Mouse (Mus musculus) gastrocnemius, postnatal 4 days (tissue): Measurements from ENCODE around the gene Zc3h18. TPM values are rescaled to one million over a fixed set of nuclear protein-coding genes. Genes with fewer than 3 reads are reported as not detected.

Experiments
- DNase-seq, 2 experiments: peaks; one replicate each; pipeline ENCODE4 v3.0.0; 2021 to 2022; ENCODE audit warnings: low spot score in 2 of 2, mixed read lengths in 2 of 2
- total RNA-seq, 2 experiments: library from RNA; stranded (reverse); gene quantifications; 2 replicates each; pipeline ENCODE4 v1.2.3; 2021

Gene Zc3h18
- total RNA-seq, 2 experiments from 2014 or later = 37.2 to 42.8 TPM

DNA sequence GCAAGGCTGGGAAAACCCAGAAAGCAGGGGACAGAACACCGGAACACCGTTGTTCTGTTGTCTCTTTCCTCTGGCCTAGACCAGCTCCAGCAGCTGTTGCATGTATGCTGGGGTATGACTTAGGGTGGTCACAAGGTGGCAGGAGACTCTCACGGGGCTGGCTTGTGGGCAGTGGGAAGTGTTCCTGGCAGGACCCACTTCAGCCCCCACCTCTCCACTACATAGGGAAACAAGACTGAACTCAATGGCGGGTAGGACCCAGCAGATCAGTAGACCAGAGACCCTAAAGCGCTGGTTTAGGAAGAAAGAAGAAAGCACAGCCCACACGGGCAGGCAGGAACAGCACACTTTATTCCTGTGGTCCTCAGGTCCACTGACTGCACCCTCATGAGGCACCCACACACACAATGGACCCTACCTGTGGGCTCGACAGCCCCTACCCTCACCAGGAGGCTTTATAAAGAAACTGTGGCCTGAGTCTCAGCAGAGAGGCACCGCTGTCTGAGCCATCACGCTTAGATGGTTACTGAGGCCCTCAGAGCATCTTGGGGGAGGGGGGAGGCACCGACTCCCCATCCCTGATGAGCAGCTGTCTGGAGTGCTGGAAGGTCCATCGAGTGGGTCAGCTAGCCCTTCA is 57.0 kb downstream of the Zc3h18 start:
- DNase-seq = no peak

DNA sequence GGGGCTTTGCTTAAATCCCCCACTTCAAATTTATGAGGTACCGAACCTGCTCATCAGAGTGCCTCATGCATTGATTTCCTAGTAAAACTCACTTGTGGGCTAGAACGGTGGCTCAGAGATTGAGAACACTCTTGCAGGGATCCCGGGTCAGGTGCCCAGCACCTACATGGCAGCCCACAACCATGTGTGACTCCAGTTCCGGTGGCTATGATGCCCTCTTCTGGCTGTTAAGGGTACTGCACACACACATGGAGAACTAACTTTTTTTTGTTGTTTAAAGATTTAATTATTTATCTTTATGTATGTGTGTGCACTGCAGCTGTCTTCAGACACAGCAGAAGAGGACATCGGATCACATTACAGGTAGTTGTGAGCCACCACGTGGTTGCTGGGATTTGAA is 59.0 kb downstream of the Zc3h18 start:
- DNase-seq = no peak

DNA sequence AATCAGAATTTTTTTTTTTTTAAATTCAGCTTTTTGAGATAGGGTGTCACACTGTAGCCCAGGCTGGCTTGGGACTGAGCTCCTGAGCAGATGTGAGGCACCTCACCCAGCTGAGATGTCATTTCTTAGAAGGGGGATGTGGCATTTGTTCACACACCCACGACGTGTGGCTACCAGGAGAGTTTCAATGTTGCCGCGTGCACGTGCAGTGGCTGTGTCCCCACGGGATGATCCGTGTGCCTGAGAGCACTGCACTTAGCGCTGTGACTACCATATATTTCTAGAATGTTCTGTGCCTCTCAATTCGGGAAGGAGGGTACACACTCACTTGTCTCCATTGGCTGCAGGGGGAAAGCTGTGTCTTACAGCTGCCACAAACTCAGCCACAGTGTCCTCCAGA is 59.7 kb downstream of the Zc3h18 start:
- no peak for DNase-seq

DNA sequence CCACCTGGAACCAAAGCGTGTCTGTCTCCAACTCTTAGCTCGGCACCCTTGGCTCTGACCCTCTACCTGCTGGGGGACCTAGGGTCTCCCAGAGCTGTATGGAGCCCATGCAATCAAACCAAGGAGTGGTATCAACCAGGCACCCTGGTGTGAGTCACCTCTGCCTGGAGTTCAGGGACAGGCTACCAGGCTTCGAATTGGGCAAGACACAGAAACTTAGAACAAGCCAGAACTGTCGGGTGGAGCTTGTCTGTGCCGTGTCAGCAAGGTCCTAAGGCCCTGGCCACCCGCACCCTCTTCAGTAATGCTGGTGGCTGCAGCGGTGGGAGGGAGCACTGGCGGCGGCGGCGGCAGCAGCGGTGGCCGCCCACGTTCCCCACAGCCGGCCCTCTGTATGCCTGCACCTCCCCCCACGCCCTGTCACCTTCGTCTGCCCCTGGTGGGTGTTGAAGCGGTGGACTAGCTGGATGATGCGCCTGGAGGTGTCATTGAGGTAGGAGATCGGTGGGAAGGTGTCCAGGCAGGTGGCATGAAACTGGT is 60.2 kb downstream of the Zc3h18 start:
- no peak for DNase-seq

DNA sequence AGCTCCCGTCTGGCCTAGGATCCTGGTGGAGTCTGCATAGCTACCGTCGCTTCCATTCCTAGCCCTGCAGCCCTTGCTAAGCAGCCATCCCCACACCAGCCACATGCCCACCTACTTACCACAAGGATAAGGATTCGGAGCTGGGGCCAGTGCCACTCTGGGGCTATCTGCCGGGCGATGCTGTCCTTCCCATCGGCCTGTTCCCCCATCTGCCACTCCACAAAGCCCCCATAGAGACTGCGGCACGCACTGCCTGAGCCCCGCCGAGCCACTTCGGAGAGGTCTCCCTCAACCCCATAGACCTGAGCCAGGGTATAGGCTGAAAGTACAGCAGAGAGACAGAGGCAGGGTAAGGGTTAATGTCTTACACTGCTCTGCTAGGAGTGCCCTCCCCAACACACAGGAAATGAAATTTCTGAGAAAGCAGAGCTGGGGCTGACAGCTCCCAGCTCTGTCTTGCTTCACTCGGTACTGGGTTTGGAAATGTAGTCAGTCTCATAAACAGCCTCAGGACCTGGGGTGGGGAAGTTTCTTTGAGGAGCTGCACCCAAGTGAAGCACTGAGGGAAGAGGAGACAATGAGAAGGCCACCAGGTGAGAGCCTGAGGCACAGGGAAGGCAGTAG is 61.4 kb downstream of the Zc3h18 start:
- DNase-seq = no peak

DNA sequence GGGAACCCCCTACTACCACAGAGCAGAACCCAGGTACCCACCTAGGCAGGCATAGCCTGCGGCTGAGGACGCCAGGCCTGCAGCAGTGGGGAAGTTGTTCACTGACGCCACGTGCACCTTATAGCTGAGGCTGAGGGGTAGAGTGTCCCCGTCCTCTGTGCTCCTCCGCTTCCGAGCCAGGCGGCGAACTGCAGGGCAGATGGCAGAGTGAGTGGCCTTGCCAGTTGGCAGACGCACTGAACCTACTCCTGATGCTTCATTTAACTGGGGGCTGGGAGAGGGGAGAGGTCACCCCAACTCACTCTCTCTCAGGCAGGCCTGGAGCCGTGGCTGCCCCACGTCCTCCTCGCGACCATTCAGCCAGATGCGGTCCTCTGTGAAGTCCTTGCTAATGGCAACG is 62.9 kb downstream of the Zc3h18 start:
- DNase-seq = no peak

DNA sequence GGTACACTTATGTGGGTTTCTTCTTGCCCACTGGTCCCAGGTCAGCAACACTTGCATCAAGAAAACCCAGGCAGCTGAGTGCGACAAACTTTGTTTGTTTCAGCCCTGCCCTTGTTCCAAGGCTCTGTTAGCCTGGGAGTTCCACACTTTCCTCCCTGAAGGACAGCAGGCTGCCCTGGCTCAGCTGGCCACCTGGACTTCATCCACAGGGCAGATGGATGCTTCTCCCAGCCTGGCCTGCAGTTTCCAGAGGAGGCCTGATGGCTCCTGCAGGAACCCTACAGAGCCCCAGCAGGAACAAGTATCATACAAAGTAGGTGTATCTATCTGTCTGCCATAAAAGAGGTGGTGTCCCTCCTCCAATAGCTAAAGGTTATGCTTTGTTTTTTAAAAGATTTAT is 64.9 kb downstream of the Zc3h18 start:
- no peak for DNase-seq

DNA sequence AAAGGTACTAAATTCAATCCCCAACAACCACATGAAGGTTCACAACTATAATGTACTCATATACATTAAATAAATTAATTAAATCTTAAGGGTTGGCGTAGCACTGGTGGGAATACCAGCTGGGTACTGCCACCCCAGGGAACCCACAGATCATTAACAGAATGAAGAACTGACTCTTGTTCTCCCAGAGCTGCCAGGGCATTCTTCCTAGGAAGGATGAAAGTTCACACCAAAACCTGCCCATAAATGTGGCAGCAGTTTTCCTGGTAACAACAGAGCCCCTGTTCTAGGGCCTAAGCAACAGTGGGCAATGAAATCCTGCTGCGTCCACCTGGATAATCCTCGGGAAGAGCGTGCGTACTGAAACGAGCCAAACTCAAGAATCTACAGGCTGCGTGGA is 65.9 kb downstream of the Zc3h18 start:
- no peak for DNase-seq

DNA sequence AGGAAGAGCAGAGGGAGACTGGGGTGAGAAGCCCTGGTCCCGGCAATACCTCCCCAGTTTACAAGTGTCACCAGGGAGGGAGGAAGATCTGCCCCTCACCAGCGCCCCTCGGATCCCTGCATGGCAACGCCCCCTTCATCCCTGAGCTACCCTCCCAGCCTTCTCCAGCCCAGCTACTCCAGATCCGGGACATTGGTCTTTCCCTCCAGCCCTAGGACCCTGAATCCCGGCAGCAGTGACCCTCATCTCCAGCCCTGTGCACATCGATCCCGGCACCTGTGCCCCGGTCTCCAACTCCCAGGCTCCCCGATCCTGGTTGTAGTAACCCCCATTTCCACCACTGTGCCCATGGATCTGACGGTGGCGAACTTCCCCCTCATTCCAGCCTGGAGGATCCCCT is 66.4 kb downstream of the Zc3h18 start:
- DNase-seq = no peak

DNA sequence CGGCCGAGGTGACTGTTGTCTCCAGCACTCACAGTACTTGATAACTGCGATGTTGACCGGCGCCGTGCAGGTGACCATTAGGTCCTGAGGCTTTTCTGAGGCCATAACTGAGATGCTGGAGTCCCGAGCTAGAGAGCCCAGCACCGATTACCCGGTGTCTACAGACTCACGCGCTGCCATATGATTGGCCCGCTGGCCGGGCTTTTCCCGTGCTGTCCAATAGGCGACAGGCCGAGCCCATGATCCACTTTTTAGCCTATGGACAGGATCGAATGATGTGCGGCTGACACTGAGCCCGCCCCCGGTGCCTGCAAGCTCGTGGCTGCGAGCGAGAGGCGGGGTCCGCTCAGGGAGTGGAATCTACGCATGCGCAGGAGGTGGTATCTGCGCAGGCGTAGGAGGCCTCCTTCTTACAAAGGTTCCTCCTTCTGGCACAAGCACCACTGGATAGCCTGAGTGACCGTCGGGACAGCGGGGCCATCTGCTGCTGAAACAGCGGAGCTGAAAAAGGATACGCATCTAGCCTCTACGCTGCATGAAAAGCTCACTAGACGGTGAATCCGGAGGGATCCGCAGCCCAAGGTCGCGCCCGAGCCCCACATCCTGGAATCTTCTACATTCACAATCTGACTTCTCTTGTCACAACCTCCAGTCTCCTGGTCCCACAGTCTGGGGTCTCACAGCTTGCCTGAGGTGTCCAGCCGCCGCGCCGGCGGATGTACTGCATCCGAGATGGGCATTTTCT is 67.0 kb downstream of the Zc3h18 start, which contains the start of gene Mvd:
Gene Mvd, minus strand, starts transcription at position 161 of the 745 bp plus-strand sequence.
- peak; percentile 97 to 99 for DNase-seq

DNA sequence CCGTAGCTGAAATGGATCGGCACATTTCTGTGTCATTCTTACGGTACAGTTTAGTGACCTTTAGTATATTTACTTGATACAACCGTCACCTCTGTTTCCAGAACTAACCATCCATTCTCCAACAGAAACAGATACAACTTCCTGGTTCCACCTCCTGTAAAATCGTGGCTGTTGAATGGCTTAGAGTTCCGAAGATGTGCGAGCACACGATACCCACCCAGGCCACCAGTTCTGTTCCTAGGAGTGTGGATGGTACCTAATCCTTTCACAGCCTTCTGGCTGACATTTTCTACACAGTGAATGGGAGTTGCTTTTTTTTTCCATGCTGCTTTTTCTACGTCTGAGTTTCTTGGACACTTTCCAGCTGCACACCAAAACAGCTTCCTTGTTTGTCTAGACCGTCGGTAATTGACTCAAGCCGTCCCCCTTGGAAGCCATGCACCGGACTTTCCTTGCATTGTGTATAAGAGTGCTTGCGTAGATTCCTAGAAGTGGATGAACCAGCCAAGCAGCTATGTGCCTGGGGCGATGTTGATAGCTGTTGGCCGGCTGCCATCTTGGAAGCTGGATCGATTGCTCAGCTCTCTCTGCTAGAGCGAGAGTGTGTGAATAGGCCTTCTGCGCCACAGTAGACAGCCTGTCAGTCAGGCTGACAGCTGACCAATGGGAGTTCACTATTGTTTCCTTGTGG is 67.8 kb downstream of the Zc3h18 start:
- peak in 1 of 2 experiments; percentile 80 for DNase-seq

DNA sequence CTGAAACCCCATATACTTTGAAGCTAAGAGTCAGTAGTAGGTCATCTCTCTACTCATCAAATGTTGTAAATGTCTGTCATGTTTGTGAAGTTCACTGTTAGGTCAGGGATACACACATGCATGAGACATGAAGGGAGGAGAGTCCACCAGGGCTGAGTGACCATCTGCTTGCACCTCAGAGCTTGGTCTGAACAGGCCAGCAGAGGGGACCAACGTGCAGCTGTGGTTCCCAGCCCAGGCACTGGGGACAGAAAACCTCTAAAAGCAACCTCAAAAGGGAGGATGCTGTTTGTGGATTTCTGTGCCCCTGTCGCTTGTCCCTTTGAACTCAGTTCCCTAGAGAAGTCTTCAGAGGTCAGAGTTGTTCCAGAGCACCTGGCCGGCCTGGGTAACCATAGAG is 68.8 kb downstream of the Zc3h18 start:
- DNase-seq = no peak

DNA sequence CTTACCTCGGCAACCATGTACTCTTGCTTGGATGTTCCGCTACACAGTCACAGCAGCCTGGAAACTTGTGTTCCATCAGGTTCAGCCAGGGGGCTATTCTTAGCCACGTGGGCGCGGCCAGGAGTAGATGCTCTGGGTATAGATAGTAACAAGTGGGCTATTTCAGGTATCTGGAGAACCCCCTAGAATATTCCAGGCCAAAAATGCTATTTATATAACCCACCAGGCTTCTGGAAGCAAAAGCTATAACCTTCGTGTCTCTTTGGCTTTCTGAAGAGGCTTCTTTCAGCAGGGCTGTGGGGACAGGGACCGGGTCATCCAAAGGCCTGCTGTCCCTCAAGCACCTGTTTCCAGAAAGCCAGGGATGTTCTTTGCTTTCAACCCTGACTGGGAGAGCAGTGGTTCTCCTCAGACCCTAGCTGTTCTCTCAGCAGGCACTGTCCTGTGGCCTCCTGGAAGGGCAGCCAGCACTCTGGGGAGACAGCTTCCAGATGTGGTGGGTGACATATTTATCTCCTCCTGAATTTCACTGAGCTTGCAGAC is 74.8 kb downstream of the Zc3h18 start:
- no peak for DNase-seq

DNA sequence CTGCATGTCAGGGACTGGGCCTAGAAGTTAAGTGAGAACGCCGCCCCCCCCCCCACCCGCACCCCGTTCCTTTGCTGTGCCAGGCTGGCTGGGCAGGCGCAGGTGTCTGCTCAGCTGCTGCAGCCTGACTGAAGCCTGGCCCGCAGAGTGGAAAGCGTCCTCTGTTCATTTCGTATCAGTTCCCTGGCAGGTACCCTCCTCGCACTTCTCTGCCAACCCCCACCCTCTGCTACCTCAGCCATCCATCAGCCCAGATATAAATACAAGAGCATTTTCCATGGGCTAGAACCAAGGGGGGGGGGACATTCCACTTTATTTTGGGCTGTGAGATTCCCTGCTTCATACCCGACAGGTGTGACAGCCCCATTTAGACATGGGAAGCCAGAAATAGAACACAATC is 75.7 kb downstream of the Zc3h18 start:
- DNase-seq = no peak

DNA sequence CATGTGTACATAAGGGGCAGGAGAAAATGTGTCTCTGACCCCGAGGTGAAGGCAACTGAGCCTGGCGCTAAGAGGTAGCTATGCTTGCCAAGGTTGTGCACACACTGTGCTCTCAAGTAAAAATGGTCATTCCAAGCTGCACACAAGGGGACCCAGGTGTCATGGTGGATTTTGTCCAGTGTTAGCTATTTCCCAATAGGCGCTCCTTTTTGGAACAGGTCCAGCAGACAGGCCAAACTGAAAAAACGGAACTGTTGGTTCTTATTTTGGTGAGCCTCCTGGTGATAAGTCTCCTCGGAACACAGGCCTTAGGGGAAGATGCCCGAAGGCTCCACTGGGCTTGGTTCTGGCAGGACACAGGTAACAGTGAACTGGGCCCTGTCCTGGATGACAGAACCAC is 78.0 kb downstream of the Zc3h18 start:
- no peak for DNase-seq

DNA sequence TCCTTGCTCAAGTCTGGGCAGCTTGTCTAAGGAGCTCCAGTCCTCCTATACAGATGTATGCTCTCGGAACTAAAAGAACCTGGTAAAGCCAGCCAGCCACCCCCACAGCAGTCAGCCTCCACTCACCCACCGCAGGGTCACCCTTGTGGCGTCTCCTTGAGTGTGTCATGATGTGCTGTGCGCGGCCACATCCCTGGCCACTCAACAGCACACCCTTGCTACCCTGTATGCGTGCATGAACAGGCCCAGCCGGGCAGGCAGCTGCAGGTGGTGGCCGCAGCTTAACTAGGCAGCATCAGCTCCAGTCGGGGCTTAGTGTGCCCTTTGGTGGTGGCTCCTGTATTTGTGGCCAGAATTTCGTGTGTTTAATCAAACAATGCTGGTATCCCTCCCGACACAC is 80.8 kb downstream of the Zc3h18 start:
- no peak for DNase-seq

DNA sequence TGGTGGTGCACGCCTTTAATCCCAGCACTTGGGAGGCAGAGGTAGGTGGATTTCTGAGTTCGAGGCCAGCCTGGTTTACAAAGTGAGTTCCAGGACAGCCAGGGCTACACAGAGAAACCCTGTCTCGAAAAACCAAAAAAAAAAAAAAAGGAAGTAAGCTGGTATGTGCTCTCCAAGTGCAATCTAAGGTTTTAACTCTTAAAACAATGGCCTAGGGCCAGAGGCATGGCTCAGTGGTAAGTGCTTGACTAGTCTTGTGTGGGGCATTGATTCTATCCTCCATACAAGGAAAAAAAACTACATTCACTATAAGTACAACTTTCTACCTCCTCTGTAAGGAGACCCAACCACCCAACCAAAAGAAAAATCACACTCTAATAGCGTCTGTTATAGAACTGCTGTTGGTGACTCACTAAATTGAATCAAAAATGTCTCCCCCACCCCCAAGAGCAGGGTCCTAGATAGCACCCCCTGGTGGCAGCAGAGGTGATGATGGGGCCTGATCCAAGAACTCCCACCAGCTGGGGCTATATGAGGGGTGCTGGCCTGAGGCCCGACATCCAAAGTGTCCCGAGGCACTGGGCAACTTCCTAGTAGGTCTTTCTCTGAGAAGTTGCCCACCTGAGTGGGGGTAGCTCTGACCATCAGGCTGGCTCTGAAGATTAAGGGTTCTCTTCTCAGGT is 83.0 kb downstream of the Zc3h18 start:
- no peak for DNase-seq

DNA sequence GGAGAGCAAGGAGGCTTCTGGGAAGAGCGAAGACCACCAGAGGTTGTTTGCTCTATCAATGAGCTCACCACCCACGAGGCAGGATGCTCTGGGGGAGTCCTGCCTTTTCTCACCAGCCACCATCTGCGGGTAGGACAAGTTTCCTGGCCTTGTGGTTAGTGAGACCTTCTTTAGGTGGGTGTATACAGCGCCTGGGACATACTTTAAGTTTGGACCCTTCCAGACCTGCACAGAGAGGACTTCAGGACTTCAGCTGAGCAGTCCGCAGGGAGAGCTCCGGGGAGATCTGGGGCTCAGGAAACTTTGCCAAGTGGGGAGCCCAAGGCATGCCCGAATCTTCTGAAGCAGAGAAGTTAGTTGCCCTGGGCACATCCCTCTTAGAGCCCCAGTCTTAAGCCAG is 83.6 kb downstream of the Zc3h18 start:
- DNase-seq = no peak

DNA sequence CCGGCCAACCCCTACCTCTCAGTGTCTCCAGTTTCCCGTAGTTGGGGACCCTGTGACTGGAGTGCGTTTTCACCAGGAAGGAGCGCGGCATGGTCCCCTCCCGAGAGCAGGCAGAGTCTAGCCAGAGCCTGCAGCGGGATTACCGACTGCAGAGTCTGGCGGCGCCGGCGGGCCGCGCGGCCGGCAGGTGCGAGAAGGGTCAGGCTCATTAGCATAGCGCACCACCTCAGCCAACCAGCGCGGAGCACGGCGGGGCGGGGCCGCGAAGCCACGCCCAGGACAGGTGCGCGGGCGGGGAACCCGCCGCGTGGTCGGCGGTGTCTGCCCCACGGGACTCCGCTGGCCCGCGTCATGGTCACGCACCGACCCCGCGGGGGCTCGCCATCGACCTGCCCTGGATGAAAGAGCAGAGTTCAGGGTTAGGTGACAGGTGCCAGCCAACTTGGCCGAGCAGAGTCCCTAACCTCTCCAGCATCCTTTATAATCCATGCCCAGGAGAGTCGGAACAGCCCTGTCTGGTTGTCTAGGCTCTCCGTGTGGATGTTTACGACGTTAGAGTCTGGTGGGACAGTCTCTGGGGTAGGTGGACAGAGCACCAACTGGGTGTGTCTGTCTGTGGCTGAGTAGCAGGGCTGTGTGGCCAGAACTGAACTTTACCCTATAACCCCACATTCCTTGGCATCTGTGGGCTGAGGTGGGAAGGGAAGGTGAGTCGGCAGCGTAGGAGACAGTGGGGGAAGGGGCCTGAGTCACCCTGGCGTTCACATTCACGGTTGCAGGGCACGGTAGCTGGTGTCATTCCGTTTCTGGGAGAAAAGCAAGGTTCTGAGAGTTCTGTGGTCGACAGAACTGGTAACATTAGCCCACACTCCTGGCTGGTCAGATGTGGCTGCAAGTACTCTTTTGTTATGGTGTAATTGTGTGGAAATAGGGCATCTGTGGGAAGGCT is 84.4 kb downstream of the Zc3h18 start, which contains the start of gene Snai3:
Gene Snai3, minus strand, starts transcription at position 210 of the 949 bp plus-strand sequence.
- peak in 1 of 2 experiments; percentile 45 for DNase-seq
